Mouse (Mus musculus): Measurements from ENCODE around the gene Cnpy4. TPM values are rescaled to one million over a fixed set of nuclear protein-coding genes. Genes with fewer than 3 reads are reported as not detected.

Cnpy4 gene
- polyA plus RNA-seq (2014; fragmentation: Nextera tagmentation; extraction: Ambion mirVana): 52.4 and 56.4 TPM in 2 replicates

- no peaks in the 10 kb centered on the region for H3K9me3 ChIP-seq (ENCODE audit: control insufficient read depth, low read length)
- peak within 1 kb of the TSS; percentile 63 for H3K4me3 ChIP-seq (ENCODE audit: low read depth, low read length)
- H3K9ac ChIP-seq (ENCODE audit: low read depth, low read length): peak within 1 kb of the TSS; percentile 80
- no peaks in the 10 kb centered on the region for H3K4me1 ChIP-seq (replicated peaks; ENCODE audit: control insufficient read depth, insufficient read depth, low read length)
- H3K4me2 ChIP-seq (replicated peaks; ENCODE audit: low read depth, low read length): peak within 1 kb of the TSS; percentile 54
- WGBS: under 1% methylated on average over 31 of the region's 31 CpGs
- H3K27ac ChIP-seq (ENCODE audit: low read depth, low read length): peak within 1 kb of the TSS; percentile 51; the same call in 1 of the 2 replicates
- H3K36me3 ChIP-seq (ENCODE audit: control insufficient read depth, insufficient read depth, low read length): 0 out of 2 replicates have a peak, but pooled peaks cover 10% of the 10 kb centered on the region
- ATAC-seq (ENCODE audit: low FRiP score) (peak; percentile 85), DNase-seq (ENCODE audit: low spot score) (peak; percentile 87)
- no peaks in the 10 kb centered on the region for H3K27me3 ChIP-seq (ENCODE audit: control insufficient read depth, insufficient read depth, low read length)
Observed at GRCm38 (mm10) chr5:138186950-138187638, at the start of gene Cnpy4, which contains the start of gene Taf6. Cnpy4 (plus strand) TSS chr5:138187485. Taf6 (minus strand) TSS chr5:138187451.

- Histone ChIP-seq H3K9me3 (ENCODE audit: control insufficient read depth, low read length) (no peaks in the 10 kb centered on the region), H3K4me3 (ENCODE audit: low read depth, low read length) (no peak overlapping the region), H3K9ac (ENCODE audit: low read depth, low read length) (no peak overlapping the region), H3K4me1 (replicated peaks; ENCODE audit: control insufficient read depth, insufficient read depth, low read length) (no peaks in the 10 kb centered on the region), H3K27me3 (ENCODE audit: control insufficient read depth, insufficient read depth, low read length) (no peaks in the 10 kb centered on the region), H3K27ac (ENCODE audit: low read depth, low read length) (no peak overlapping the region), H3K36me3 (ENCODE audit: control insufficient read depth, insufficient read depth, low read length) (0 out of 2 replicates have a peak, but pooled peaks cover 2% of the 10 kb centered on the region), H3K4me2 (replicated peaks; ENCODE audit: low read depth, low read length) (no peak overlapping the region)
- ATAC-seq (ENCODE audit: low FRiP score) (peak; percentile 45; the same call in 1 of the 2 replicates), DNase-seq (ENCODE audit: low spot score) (peak; percentile 67)
- 62% methylated on average over 8 of the region's 8 CpGs for WGBS
Observed at GRCm38 (mm10) chr5:138137935-138138549, 49.2 kb upstream of the Cnpy4 start.

- Histone ChIP-seq H3K27me3 (ENCODE audit: control insufficient read depth, insufficient read depth, low read length) (no peaks in the 10 kb centered on the region), H3K9ac (ENCODE audit: low read depth, low read length) (no peak overlapping the region), H3K36me3 (ENCODE audit: control insufficient read depth, insufficient read depth, low read length) (no peaks in the 10 kb centered on the region), H3K27ac (ENCODE audit: low read depth, low read length) (no peak overlapping the region; the same call in 1 of the 2 replicates), H3K9me3 (ENCODE audit: control insufficient read depth, low read length) (no peaks in the 10 kb centered on the region), H3K4me3 (ENCODE audit: low read depth, low read length) (no peak overlapping the region), H3K4me2 (replicated peaks; ENCODE audit: low read depth, low read length) (no peak overlapping the region), H3K4me1 (replicated peaks; ENCODE audit: control insufficient read depth, insufficient read depth, low read length) (no peaks in the 10 kb centered on the region)
- no peak for DNase-seq (ENCODE audit: low spot score)
- ATAC-seq (ENCODE audit: low FRiP score): no peak
- 79% methylated on average over 4 of the region's 4 CpGs for WGBS
Observed at GRCm38 (mm10) chr5:138138585-138138984, 48.7 kb upstream of the Cnpy4 start.

GRCm38 (mm10) chr5:138154390-138154789, 32.9 kb upstream of the Cnpy4 start:
- WGBS: 82% methylated on average over 3 of the region's 3 CpGs
- ATAC-seq (ENCODE audit: low FRiP score): no peak
- Histone ChIP-seq H3K27ac (ENCODE audit: low read depth, low read length) (no peak overlapping the region), H3K9me3 (ENCODE audit: control insufficient read depth, low read length) (no peaks in the 10 kb centered on the region), H3K36me3 (ENCODE audit: control insufficient read depth, insufficient read depth, low read length) (0 out of 2 replicates have a peak, but pooled peaks cover 5% of the 10 kb centered on the region), H3K4me1 (replicated peaks; ENCODE audit: control insufficient read depth, insufficient read depth, low read length) (no peaks in the 10 kb centered on the region), H3K4me3 (ENCODE audit: low read depth, low read length) (peak overlapping the region; percentile 81), H3K9ac (ENCODE audit: low read depth, low read length) (peak overlapping the region; percentile 90), H3K27me3 (ENCODE audit: control insufficient read depth, insufficient read depth, low read length) (no peaks in the 10 kb centered on the region), H3K4me2 (replicated peaks; ENCODE audit: low read depth, low read length) (peak overlapping the region; percentile 69)
- no peak for DNase-seq (ENCODE audit: low spot score)

- under 1% methylated on average over 31 of the region's 31 CpGs for WGBS
- H3K27ac ChIP-seq (ENCODE audit: low read depth, low read length): peak within 1 kb of the TSS; percentile 96
- DNase-seq (ENCODE audit: low spot score) (peak; percentile 93), ATAC-seq (ENCODE audit: low FRiP score) (peak; percentile 96)
- 0 out of 2 replicates have a peak, but pooled peaks cover 4% of the 10 kb centered on the region for H3K36me3 ChIP-seq (ENCODE audit: control insufficient read depth, insufficient read depth, low read length)
- H3K27me3 ChIP-seq (ENCODE audit: control insufficient read depth, insufficient read depth, low read length): no peaks in the 10 kb centered on the region
- H3K9ac ChIP-seq (ENCODE audit: low read depth, low read length): peak within 1 kb of the TSS; percentile 90
- H3K4me2 ChIP-seq (replicated peaks; ENCODE audit: low read depth, low read length): peak within 1 kb of the TSS; percentile 69
- no peaks in the 10 kb centered on the region for H3K9me3 ChIP-seq (ENCODE audit: control insufficient read depth, low read length)
- H3K4me3 ChIP-seq (ENCODE audit: low read depth, low read length): peak within 1 kb of the TSS; percentile 81
- H3K4me1 ChIP-seq (replicated peaks; ENCODE audit: control insufficient read depth, insufficient read depth, low read length): no peaks in the 10 kb centered on the region
Observed at GRCm38 (mm10) chr5:138155443-138155976, 31.8 kb upstream of the Cnpy4 start, which contains the start of gene Zfp113. Zfp113 (minus strand) TSS chr5:138155744.

- Histone ChIP-seq H3K9ac (ENCODE audit: low read depth, low read length) (peak overlapping the region; percentile 74; the same call in 1 of the 2 replicates), H3K27me3 (ENCODE audit: control insufficient read depth, insufficient read depth, low read length) (no peaks in the 10 kb centered on the region), H3K27ac (ENCODE audit: low read depth, low read length) (no peak overlapping the region), H3K36me3 (ENCODE audit: control insufficient read depth, insufficient read depth, low read length) (peaks cover 14% of the 10 kb centered on the region; the same call in 1 of the 2 replicates), H3K4me2 (replicated peaks; ENCODE audit: low read depth, low read length) (peak overlapping the region; percentile 83), H3K4me1 (replicated peaks; ENCODE audit: control insufficient read depth, insufficient read depth, low read length) (no peaks in the 10 kb centered on the region; the same call in 1 of the 2 replicates), H3K4me3 (ENCODE audit: low read depth, low read length) (peak overlapping the region; percentile 75; the same call in 1 of the 2 replicates), H3K9me3 (ENCODE audit: control insufficient read depth, low read length) (no peaks in the 10 kb centered on the region)
- no peak for DNase-seq (ENCODE audit: low spot score)
- WGBS: 70% methylated on average over 7 of the region's 7 CpGs
- ATAC-seq (ENCODE audit: low FRiP score): no peak
Observed at GRCm38 (mm10) chr5:138160224-138160762, 27.0 kb upstream of the Cnpy4 start.

- Histone ChIP-seq H3K27ac (ENCODE audit: low read depth, low read length) (peak within 1 kb of the TSS; percentile 45; the same call in 1 of the 2 replicates), H3K4me3 (ENCODE audit: low read depth, low read length) (peak within 1 kb of the TSS; percentile 75), H3K9me3 (ENCODE audit: control insufficient read depth, low read length) (no peaks in the 10 kb centered on the region), H3K4me2 (replicated peaks; ENCODE audit: low read depth, low read length) (peak within 1 kb of the TSS; percentile 83), H3K4me1 (replicated peaks; ENCODE audit: control insufficient read depth, insufficient read depth, low read length) (no peaks in the 10 kb centered on the region; the same call in 1 of the 2 replicates), H3K27me3 (ENCODE audit: control insufficient read depth, insufficient read depth, low read length) (no peaks in the 10 kb centered on the region), H3K36me3 (ENCODE audit: control insufficient read depth, insufficient read depth, low read length) (peaks cover 15% of the 10 kb centered on the region; the same call in 1 of the 2 replicates), H3K9ac (ENCODE audit: low read depth, low read length) (peak within 1 kb of the TSS; percentile 74)
- WGBS: 1% methylated on average over 42 of the region's 42 CpGs
- DNase-seq (ENCODE audit: low spot score) (peak; percentile 95), ATAC-seq (ENCODE audit: low FRiP score) (peak; percentile 92)
Observed at GRCm38 (mm10) chr5:138160842-138161665, 26.2 kb upstream of the Cnpy4 start, which contains the start of gene Cops6. Cops6 (plus strand) TSS chr5:138161071.
